Mouse (Mus musculus) embryonic facial prominence, embryonic 11.5 days (tissue): ENCODE data around the gene Ryr1. TPM values are rescaled to one million over a fixed set of nuclear protein-coding genes. Genes with fewer than 3 reads are reported as not detected.

Experiments
- ATAC-seq: fragments of 200-750 bp; cut with Nextera tagmentation; replicated peaks from 2 replicates; pipeline ENCODE4 v1.8.0; 2017; ENCODE audit warnings: low read depth; ENCODE audit not compliant: insufficient number of reproducible peaks, low FRiP score, low TSS enrichment
- DNase-seq: peaks from one replicate; pipeline ENCODE4 v3.0.0-alpha.2; 2015; ENCODE audit warnings: low spot score
- H3K27ac ChIP-seq: fragments of 300-500 bp; sonication (generic); replicated peaks from 2 replicates; pipeline ENCODE4 v1.5.1; 2014; ENCODE audit warnings: mild to moderate bottlenecking, low read depth, low read length, control low read depth
- H3K27me3 ChIP-seq: fragments of 300-500 bp; sonication (generic); 2 replicates; pipeline ENCODE4 v1.6.1; 2014; ENCODE audit warnings: mild to moderate bottlenecking, low read length, moderate library complexity, mixed read lengths; ENCODE audit not compliant: control insufficient read depth, insufficient read depth
- H3K36me3 ChIP-seq: fragments of 300-500 bp; sonication (generic); replicated peaks from 2 replicates; pipeline ENCODE4 v1.6.1; 2014; ENCODE audit warnings: low read depth, mild to moderate bottlenecking, low read length, moderate library complexity, mixed read lengths; ENCODE audit not compliant: control insufficient read depth, insufficient read depth
- H3K4me1 ChIP-seq: fragments of 300-500 bp; sonication (generic); 2 replicates; pipeline ENCODE4 v1.6.1; 2014; ENCODE audit warnings: low read length, mixed read lengths; ENCODE audit not compliant: control insufficient read depth, insufficient read depth
- H3K4me2 ChIP-seq: fragments of 300-500 bp; sonication (generic); 2 replicates; pipeline ENCODE4 v1.6.1; 2014; ENCODE audit warnings: low read depth, mild to moderate bottlenecking, control low read depth, low read length, moderate library complexity
- H3K4me3 ChIP-seq: fragments of 300-500 bp; sonication (generic); 2 replicates; pipeline ENCODE4 v1.5.1; 2014; ENCODE audit warnings: low read depth, low read length, control low read depth
- H3K9ac ChIP-seq: fragments of 300-500 bp; sonication (generic); replicated peaks from 2 replicates; pipeline ENCODE4 v1.6.1; 2014; ENCODE audit warnings: mild to moderate bottlenecking, control low read depth, low read length
- H3K9me3 ChIP-seq: fragments of 300-500 bp; sonication (generic); replicated peaks from 2 replicates; pipeline ENCODE4 v1.6.1; 2016; ENCODE audit warnings: mild to moderate bottlenecking, low read length, inconsistent platforms, mixed read lengths; ENCODE audit not compliant: control insufficient read depth
- WGBS: fragments of 180-500 bp; shearing (Covaris S2); extraction: QIAGEN DNeasy Blood & Tissue Kit; methylation state at CpG from one replicate; pipeline ENCODE4 v1.1.7; 2014; 5-methylcytosine and 5-hydroxymethylcytosine counted together
- polyA plus RNA-seq: library from polyadenylated mRNA; unstranded; fragments of >200 nt; fragmentation: Nextera tagmentation; extraction: Ambion mirVana; gene quantifications from 2 replicates; pipeline ENCODE4 v1.2.1, GENCODE M21; 2014

The Ryr1 gene
- polyA plus RNA-seq, 1 experiment from 2014 or later: 0.98 TPM

DNA sequence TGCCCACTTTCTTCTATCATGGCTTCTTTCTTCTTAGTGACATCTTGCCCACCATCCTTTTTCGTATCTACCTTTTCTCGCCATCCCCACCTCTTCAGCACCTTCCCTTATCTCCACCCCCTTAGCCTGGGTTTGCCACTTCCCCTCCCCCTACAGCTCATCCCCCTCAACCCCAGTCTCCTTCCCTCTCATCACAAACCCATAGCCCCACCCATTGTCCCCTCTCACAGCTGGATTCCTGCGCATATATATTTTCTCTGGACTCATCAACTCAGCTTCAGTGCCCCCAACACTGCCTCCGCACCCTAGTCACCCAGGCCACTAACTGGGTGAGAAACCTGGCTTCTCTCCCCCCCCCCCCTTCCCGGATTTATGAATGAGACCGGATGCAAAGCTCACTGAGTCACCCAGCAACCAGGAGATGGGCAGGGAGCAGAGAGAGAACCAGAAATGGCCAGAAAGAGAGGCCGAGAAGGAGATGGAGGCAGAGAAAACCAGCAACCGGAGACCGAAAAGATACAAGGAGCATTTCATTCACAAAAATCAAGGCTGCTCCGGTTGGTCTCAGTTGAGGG, 43.2 kb upstream of the Ryr1 start:
- Histone ChIP-seq H3K36me3 (no peaks in the 10 kb centered on the region; the same call in 1 of the 2 replicates), H3K4me2 (peak overlapping the region; percentile 48), H3K27ac (no peak overlapping the region), H3K9me3 (no peaks in the 10 kb centered on the region), H3K4me3 (peak overlapping the region; percentile 49), H3K9ac (peak overlapping the region; percentile 55), H3K27me3 (peaks cover 23% of the 10 kb centered on the region), H3K4me1 (peaks cover 9% of the 10 kb centered on the region)
- no peak for DNase-seq
- no peak for ATAC-seq
- WGBS: 4% methylated on average over 10 of the region's 10 CpGs

DNA sequence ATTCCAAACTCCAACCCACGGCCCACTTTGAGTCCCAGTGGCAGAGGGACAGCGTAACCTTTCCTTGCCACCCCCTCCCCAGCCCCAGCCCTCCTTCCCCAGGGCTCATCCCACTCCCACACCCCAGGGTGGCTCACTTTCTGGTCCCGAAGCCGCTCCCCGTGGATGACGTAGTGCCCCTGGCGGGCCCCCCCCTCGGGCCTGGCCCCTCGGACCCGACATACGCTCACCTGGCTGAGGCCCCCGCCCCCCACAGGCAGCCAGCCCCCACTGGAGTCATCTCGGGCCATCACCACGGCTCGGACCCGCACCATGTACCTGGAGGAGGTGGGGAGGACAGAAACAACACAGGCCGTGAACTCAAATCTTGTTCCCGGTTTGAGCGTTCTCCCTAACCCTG, 42.7 kb upstream of the Ryr1 start:
- 12% methylated on average over 19 of the region's 19 CpGs for WGBS
- ATAC-seq (no peak), DNase-seq (no peak)
- Histone ChIP-seq H3K9ac (no peak overlapping the region), H3K36me3 (no peaks in the 10 kb centered on the region), H3K4me2 (peak overlapping the region; percentile 48), H3K27me3 (peaks cover 18% of the 10 kb centered on the region), H3K9me3 (no peaks in the 10 kb centered on the region), H3K4me3 (peak overlapping the region; percentile 49; the same call in 1 of the 2 replicates), H3K4me1 (peaks cover 9% of the 10 kb centered on the region), H3K27ac (no peak overlapping the region)

DNA sequence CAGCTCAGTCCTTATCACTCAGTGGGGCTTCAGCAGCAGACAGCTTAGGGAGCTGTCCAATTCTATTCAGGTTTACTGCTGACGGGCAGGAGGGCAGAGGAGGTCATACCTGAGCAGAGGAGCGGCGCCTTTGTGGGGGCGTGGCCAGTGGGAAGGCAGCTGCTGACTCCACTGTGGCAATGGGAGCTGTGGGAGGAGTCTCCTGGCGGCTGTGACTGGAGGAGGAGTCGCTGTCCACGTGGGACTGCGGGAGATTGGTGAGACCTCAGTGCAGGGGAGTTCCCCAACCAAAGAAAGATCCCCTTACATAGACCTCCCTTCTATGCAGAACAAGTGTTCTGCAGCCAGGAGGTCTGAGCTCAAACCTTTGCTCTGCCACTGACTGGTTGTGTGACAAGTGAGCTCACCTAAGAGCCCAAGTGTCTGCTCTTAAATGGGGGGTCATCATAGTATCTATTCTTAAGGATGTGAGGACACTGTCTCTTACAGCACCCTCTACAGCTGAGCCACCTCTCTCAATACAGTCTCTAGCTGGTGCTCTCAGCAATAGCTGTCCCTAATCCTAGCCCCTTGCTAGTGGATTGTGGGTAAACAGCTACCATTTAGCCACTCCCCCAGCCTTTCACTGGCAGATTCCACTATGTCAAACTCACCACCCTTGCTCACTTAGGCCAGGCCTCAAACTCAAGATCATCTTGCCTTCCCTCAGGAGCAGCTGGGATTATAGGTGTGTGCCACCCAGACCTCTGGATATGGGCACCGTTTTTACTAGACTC, 38.0 kb upstream of the Ryr1 start:
- Histone ChIP-seq H3K9me3 (no peaks in the 10 kb centered on the region), H3K4me3 (no peak overlapping the region), H3K27ac (no peak overlapping the region), H3K4me1 (no peaks in the 10 kb centered on the region), H3K9ac (no peak overlapping the region), H3K27me3 (peaks cover 6% of the 10 kb centered on the region), H3K4me2 (no peak overlapping the region; the same call in 1 of the 2 replicates), H3K36me3 (no peaks in the 10 kb centered on the region)
- peak; percentile 65 for DNase-seq
- WGBS: 17% methylated on average over 9 of the region's 9 CpGs
- peak; percentile 24; the same call in 1 of the 2 replicates for ATAC-seq

DNA sequence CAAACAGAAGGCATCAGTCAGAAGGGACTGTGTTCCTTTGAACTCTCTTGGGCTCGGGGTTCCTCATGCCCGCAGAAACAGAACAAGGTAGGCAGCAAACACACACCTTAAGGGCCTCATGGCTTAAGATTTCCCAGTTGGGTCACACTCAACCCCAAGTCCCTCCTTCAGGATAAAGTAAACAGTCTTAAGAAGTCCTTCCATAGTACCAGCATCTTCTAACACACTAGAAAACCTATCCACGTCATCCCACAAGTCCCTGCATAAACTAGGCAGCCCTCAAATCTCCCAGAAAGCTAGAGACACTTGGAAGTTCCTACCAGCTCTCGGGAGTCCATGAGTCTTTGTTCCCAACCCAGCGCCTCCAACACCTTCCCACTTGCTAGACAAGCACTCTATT, 37.3 kb upstream of the Ryr1 start:
- H3K27me3 ChIP-seq: 0 out of 2 replicates have a peak, but pooled peaks cover 3% of the 10 kb centered on the region
- no peak overlapping the region for H3K9ac ChIP-seq
- no peaks in the 10 kb centered on the region for H3K36me3 ChIP-seq
- H3K27ac ChIP-seq: no peak overlapping the region
- H3K4me2 ChIP-seq: no peak overlapping the region
- H3K9me3 ChIP-seq: no peaks in the 10 kb centered on the region
- 74% methylated on average over 5 of the region's 5 CpGs for WGBS
- no peaks in the 10 kb centered on the region for H3K4me1 ChIP-seq
- no peak for ATAC-seq
- no peak for DNase-seq
- no peak overlapping the region for H3K4me3 ChIP-seq

DNA sequence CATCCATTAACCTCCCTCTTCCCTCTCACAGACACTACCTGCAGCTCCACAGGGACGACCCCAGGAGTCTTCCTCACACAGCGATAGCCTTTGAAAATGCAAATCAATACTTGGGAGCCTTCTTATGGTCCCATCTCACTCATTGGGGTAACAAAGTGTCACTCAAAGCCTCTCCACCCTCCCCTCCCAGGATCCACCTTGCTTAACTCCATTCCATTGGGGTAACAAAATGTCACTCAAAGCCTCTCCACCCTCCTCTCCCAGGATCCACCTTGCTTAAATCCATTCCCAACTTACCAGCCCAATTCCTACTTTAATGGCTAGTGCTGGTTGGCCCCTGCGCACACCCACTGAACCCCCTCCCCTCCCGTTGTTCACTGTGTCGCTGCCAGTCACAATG, 33.3 kb upstream of the Ryr1 start:
- Histone ChIP-seq H3K9me3 (no peaks in the 10 kb centered on the region), H3K9ac (no peak overlapping the region), H3K4me3 (no peak overlapping the region), H3K36me3 (no peaks in the 10 kb centered on the region), H3K27me3 (0 out of 2 replicates have a peak, but pooled peaks cover 3% of the 10 kb centered on the region), H3K4me2 (no peak overlapping the region), H3K4me1 (no peaks in the 10 kb centered on the region), H3K27ac (no peak overlapping the region)
- no peak for DNase-seq
- WGBS: 1% methylated on average over 5 of the region's 5 CpGs
- ATAC-seq: no peak

DNA sequence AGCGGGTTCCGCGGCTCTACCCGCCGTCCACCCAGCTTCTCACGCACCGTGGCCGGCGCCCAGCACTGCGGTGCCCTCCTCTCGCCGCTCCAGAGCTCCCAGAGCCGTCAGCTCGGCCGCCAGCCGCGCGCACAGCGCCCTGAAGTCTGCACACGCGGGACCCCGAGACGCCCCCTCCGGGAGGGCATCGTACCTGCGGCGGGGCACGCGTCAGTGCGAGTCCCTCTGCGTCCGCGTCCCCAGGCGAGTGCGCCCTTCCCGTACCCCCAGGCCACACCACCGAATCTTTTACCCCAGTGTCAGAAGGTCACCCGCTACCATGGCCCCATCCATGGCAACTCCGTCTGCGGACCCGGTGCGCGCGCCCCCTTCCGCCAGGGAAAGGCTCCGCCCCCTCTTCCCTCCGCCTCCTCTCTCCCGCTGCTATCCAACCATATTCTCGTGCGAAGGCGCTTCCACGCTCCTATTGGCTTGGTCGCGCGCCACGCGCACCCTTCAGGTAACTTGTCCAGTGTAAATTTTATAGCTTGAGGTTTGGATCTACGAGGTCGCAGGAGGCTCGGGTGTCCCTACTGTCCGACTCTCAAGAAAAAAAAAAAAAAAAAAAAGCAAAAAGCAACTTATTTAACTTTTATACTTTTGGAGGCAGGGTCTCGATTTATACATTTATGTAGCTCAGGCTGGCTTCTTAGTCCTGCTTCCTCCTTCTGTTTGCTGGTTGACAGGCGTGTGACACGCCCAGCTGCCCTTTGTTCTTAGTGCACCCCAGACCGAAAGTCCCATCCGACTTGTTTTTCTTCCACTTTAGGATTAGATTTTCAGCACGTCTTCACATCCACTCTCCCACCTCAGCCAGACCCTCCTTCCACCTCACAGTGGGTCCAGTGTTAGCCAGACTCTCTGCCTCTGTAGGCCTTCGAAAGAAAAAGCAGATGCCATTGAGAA, 31.1 kb upstream of the Ryr1 start, which contains the start of gene Fam98c:
TSS of gene Fam98c (minus strand) at position 397 of the 945 bp plus-strand sequence.
- peak within 1 kb of the TSS; percentile 65 for H3K9ac ChIP-seq
- H3K9me3 ChIP-seq: no peaks in the 10 kb centered on the region
- H3K4me3 ChIP-seq: peak within 1 kb of the TSS; percentile 73
- peak within 1 kb of the TSS; percentile 71 for H3K27ac ChIP-seq
- no peaks in the 10 kb centered on the region for H3K4me1 ChIP-seq
- ATAC-seq (peak; percentile 70), DNase-seq (peak; percentile 91)
- no peaks in the 10 kb centered on the region for H3K36me3 ChIP-seq
- peak within 1 kb of the TSS; percentile 96 for H3K4me2 ChIP-seq
- 0 out of 2 replicates have a peak, but pooled peaks cover 3% of the 10 kb centered on the region for H3K27me3 ChIP-seq
- 4% methylated on average over 59 of the region's 68 CpGs for whole genome bisulfite sequencing

DNA sequence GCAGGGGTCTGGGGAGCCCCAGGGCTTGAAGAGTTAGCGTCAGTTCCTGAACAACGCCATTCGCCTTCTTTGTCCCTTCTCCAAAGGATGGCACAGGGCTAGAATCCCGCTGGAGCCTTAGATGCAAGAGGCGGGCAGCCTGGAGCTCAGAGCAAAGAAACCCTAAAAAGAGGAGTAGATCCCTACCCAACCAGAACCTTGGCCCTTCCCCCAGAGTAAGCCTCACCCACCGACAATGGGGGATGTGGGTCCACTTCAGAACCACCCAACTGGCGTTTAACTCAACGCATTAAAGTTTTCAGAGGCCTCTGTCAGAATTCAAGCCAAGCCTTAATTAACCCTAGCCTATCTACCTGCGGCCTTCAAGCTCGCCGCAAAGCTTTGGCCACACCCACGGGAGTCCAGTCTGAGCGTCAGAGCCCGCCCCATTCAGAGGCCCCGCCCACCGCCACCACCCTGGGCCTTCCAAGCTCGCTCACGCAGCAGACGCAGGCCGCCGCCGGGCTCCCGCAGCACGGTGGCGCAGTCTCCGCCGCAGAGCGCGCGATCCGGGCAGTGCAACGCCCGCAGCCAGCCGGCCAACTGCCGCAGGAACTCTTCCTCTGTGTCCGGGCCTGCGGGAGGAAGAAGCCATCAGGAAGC, 30.3 kb upstream of the Ryr1 start:
- Histone ChIP-seq H3K9ac (peak overlapping the region; percentile 65), H3K9me3 (no peaks in the 10 kb centered on the region), H3K27ac (peak overlapping the region; percentile 71), H3K36me3 (no peaks in the 10 kb centered on the region), H3K4me1 (no peaks in the 10 kb centered on the region), H3K27me3 (0 out of 2 replicates have a peak, but pooled peaks cover 3% of the 10 kb centered on the region), H3K4me3 (peak overlapping the region; percentile 73), H3K4me2 (peak overlapping the region; percentile 96)
- 6% methylated on average over 37 of the region's 37 CpGs for WGBS
- ATAC-seq (peak; percentile 77), DNase-seq (peak; percentile 88)
